Mouse (Mus musculus) spleen, postnatal 4 days (tissue): ENCODE results near the gene Slc39a9.

Experiments used
- DNase-seq, 2 experiments: peaks; one replicate each; pipeline ENCODE4 v3.0.0; 2022; ENCODE audit warnings: low spot score in 2 of 2

Gene Slc39a9

GRCm38 (mm10) chr12:80643693-80644505 lies at the start of gene Slc39a9, which contains the start of gene Erh:
Slc39a9 (plus strand) TSS chr12:80643883.
Erh (minus strand) TSS chr12:80644341.
- DNase-seq, result peak; percentile 90 to 95

DNA sequence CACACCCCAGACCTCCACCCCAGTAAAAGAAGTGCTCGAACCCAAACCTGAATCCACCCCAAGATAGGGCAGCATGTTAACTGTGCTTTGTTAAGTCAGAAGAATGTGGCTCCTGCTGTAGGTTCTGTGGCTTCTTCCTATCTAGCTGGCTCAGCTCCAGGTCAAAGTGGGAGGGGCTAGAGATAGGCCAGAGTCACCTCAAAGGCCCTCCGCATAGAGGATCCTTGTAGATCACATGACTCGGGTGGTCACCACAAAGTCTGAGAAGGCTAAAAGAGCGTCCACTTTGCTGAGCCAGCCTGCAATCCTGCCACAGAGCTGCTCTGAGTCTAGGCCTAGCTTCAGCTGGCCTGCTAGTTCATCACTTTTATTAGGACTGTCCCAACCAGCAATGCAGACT lies 49.5 kb upstream of the Slc39a9 start:
- DNase-seq, result peak in 1 of 2 experiments; percentile 25

DNA sequence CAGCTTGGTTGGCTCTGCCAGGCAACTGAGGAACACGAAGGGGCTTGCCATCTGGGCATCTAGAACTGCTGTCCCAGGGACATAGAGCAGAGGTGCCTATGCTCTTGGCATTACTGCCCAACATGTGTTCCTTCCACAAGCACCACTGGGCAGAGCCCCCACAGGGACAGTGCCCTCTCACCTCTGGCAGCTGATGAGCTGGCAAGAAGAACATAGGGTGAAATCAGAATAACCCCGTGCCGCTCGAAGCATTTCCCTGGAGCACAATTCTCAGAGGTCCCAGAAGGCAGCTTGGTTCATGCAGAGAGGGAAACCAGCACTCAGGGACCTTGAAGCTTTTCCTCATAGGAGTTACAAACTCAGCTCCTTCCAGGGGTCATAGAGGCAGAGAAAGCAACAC lies 48.9 kb upstream of the Slc39a9 start:
- no peak for DNase-seq

DNA sequence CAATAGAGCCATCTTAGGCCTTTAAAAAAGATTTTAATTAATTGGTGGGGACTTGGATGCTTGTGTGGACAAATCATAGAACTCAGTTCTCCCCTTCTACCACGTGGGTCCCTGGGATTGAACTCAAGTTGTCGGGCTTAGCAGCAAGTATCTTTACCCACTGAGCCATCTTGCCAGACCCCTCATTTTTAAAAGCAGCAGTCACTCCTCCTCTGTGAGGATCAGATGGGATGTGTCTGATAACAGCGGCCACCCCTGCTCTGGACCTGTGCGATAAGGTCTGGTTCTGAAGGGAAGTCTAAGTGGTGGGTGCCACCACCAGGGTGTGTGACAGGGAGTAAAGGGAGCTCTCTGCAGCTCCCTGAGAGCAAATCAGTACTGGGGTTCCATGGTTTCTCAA lies 48.1 kb upstream of the Slc39a9 start:
- no peak for DNase-seq

DNA sequence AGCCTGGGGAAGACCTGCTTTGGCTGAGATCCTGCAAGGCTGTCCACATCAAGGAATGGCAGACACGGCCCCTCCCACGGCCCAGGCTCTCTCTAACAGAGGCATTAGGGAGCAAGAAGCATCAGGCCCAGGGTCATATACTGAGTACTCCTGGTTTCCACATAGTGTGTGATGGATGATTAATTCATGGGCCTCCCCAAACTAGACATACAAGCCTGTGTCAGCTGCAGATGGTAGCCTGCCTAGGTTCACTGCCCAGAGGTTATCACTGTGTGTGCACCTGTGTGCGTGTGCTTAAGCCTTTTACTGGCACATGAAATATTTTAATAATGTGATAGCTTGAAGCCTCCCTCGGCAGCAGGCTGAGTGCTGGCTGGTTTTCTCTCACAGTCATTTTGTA lies 47.7 kb upstream of the Slc39a9 start:
- no peak for DNase-seq

- no peak for DNase-seq
These were observed 45.4 kb upstream of the Slc39a9 start for GRCm38 (mm10) chr12:80598236-80598635.

DNA sequence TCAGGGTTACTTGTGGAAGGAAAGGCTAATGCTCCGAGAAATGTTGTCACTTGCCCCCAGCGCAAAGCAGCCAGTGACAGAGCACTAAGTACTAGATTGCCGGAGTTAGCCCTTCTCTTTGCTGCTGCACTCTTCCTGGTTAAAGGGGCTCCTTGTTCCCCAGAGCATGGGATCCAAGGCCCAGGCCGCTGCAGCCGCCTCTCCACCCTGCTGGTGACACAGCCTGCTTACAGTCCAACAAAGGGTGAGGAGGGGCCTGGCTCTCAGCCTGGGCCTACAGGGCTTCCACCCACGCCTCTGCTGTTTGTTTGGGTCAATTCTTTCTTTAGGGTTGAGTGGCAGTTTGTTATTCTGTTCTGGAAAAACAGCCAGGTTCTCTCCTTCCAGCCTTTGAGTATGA lies 44.9 kb upstream of the Slc39a9 start:
- DNase-seq, result no peak

- no peak for DNase-seq
These were observed 42.0 kb upstream of the Slc39a9 start for GRCm38 (mm10) chr12:80601597-80602269.

DNA sequence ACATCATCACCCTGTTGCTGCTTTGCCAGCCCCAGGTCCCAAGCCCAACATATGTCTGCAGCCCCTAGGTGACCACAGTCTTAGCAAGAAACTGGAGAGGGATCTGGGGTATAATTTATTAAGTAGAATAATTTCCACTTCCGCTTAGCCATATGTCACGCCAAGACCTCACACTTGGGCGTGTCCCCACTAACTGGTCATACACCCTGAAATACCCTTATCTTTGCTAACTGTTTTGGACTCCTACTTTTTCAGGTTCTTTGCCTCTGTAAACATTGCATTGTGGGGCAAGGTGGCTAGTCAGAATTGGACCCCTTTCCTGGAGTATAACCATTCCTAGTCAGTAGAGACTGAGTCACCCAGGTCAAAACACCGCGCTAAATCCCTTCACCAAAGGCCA lies 41.3 kb upstream of the Slc39a9 start:
- no peak for DNase-seq

- DNase-seq, result peak in 1 of 2 experiments; percentile 17
These were observed 40.1 kb upstream of the Slc39a9 start for GRCm38 (mm10) chr12:80603566-80603965.

GRCm38 (mm10) chr12:80604218-80604617 lies 39.5 kb upstream of the Slc39a9 start:
- no peak for DNase-seq

DNA sequence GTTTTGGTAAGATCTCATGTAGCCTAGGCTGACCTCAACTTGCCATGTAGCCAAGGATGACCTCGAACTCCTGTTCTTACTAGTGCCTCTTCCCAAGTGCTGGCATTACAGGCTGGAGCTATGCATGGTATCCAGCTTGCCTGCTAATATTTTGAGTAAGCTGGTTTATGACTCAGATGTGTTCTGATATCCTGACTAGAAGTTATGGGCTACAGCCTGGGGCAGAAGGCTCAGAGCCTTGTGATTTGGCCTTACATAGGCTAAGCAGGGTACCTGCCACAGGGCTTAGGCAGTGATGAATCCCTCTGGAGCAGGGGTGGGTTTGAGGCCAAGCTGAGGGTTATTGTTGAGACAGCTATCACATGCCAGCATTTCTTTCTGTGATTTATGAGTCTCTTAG lies 35.1 kb upstream of the Slc39a9 start:
- no peak for DNase-seq

GRCm38 (mm10) chr12:80609928-80610327 lies 33.8 kb upstream of the Slc39a9 start:
- no peak for DNase-seq

DNA sequence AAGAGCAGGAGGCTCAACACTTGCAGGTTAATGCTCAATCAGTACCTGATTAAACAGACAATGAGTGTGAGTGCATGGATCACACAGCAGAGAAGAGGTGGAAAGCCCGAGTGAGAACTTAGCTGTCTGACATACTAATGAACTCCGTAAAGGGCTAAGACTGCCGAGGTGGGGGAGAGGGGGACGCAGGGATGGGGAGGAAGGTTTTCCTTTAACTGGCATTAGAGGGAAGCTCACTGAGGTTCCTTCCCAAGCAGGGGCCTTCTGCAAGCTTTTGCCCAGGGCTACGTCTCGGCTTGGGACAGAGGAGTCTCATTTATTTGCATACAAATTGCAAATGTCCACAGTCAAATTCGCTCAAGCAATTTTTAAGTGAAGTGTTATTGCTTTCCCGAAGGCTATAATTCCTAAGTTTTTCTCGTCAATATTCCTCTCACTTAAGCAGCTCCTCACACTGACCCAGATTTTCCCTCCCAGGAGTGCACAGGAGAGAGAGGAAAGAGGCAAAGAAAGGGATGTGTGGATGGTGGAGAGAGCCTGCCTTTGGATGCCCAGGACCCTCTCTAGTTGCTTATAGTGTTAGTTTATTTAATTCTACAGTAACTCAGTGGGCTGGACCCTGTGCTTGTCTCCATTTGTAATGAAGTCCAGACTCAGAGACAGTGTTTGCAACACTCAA lies 31.4 kb upstream of the Slc39a9 start:
- no peak for DNase-seq

- no peak for DNase-seq
These were observed 28.1 kb upstream of the Slc39a9 start for GRCm38 (mm10) chr12:80615371-80616257.

DNA sequence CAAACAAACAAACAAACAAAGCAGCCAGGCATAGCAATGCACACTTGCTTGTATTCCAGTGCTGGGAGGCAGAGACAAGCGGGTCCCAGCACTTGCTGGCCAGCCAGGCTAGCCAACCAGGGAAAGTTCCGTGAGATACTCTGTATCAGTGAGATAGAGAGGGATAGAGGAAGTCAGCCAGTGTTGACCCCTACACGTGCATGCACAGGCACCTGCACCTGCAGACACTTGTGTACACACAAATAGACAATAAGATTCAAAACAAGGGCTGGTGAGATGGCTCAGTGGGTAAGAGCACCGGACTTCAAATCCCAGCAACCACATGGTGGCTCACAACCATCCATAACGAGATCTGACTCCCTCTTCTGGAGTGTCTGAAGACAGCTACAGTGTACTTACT lies 23.2 kb upstream of the Slc39a9 start:
- no peak for DNase-seq

DNA sequence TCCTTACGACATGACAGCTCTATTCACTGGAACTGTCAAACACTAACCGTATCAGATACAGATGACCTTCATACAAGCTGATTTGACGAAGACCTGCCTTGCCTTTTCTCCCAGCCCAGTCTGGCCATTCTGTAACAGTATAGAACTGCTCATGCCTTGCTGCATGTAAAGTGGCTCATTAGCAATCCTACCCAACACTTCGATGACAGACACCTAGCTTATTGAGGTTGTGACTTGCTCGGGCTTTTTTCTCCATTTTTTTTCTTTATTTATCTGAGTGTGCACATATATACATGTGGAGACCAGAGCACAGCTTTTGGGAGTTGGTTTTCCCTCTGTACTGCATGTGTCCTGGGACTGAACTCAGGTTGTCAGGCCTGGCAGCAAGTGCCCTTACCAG lies 11.9 kb upstream of the Slc39a9 start:
- no peak for DNase-seq

GRCm38 (mm10) chr12:80642725-80643692 lies 674 bp upstream of the Slc39a9 start:
- peak; percentile 82 to 89 for DNase-seq

DNA sequence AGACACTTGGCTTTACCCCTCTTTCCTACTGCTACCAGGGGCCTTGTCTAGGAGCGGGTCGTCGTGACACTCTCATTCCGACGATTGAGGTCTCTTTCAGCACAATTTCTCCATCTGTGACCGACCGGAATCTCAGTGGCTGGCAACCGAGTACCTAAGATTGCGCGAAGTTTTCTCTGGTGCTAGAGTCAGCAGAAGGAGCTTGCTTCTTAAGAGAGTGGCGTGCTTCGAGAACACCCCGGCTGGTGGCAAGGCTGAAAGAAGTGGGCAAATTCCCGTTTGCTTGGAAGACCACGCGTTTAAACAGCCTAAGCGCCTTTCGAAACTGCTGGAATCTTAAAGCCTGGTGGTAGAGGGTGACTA lies 804 bp downstream of the Slc39a9 start:
- DNase-seq, result no peak

DNA sequence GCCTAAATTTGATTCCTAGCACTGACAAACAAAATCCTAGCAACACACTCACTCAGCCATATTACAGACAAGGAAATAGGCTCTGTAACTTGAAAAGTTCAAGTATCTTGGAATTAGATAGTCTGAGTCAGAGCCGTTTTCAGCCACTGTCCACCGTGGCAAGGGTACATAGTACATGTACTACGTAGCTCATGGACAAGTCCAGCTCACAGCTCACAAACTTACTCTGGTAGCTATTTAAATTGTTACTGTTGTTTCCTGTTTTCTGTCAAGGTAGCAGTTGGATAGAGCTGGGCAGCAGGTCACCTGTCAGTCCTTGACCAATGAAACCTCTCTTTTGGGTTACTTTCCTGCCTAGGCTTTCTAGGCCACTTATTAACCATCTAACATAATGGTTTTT lies 2.7 kb downstream of the Slc39a9 start:
- no peak for DNase-seq
